Mouse (Mus musculus) limb, embryonic 15.5 days (tissue): ENCODE measurements at regions not wholly inside any gene's neighbourhood (a gene's known extent, or its start where the extent isn't known, plus 50 kb on each side); places are given as distances from the start of the nearest gene placed in this dataset.

Experiments
- ATAC-seq: fragments of 200-750 bp; cut with Nextera tagmentation; 2 replicates; pipeline ENCODE4 v1.8.0; 2017; ENCODE audit warnings: low read depth, moderate TSS enrichment; ENCODE audit not compliant: insufficient number of reproducible peaks, low FRiP score, low TSS enrichment
- H3K27ac ChIP-seq: fragments of 300-500 bp; sonication (generic); 2 replicates; pipeline ENCODE4 v1.5.1; 2015; ENCODE audit warnings: moderate library complexity, mild to moderate bottlenecking, inconsistent platforms
- H3K27me3 ChIP-seq: fragments of 300-500 bp; sonication (generic); 2 replicates; pipeline ENCODE4 v1.6.1; 2015; ENCODE audit warnings: inconsistent platforms
- H3K36me3 ChIP-seq: fragments of 300-500 bp; sonication (generic); 2 replicates; pipeline ENCODE4 v1.6.1; 2015; ENCODE audit warnings: inconsistent platforms
- H3K4me1 ChIP-seq: fragments of 300-500 bp; sonication (generic); 2 replicates; pipeline ENCODE4 v1.6.1; 2015; ENCODE audit warnings: inconsistent platforms
- H3K4me2 ChIP-seq: fragments of 300-500 bp; sonication (generic); 2 replicates; pipeline ENCODE4 v1.6.1; 2015; ENCODE audit warnings: mild to moderate bottlenecking, inconsistent platforms
- H3K4me3 ChIP-seq: fragments of 300-500 bp; sonication (generic); 2 replicates; pipeline ENCODE4 v1.5.1; 2015; ENCODE audit warnings: mild to moderate bottlenecking, inconsistent platforms
- H3K9ac ChIP-seq: fragments of 300-500 bp; sonication (generic); 2 replicates; pipeline ENCODE4 v1.6.1; 2015; ENCODE audit warnings: inconsistent platforms
- H3K9me3 ChIP-seq: fragments of 300-500 bp; sonication (generic); 2 replicates; pipeline ENCODE4 v1.6.1; 2016; ENCODE audit warnings: inconsistent platforms
- WGBS: fragments of 180-500 bp; shearing (Covaris S2); methylation state at CpG from one replicate; pipeline ENCODE4 v1.1.7; 2015; 5-methylcytosine and 5-hydroxymethylcytosine counted together

DNA sequence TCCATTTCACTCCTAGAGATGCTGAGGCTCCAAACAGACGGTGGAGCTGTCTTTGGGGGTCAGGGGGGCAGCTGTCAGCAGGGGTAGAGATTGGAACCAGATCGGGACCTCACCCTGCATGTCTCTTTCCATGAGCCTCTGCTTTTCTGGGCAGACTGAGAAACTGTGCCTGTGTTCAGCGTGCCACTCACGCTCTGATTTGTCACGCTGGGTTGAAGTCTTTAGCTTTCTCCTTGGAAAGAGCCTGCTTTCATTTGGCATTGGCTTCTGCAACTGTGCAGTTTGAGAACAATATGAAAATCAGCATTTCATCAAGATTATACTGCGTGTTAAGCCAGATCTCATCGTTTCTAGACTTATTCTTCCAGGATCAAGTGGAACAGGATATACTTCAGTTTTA lies 114.5 kb upstream of the Mycn start:
- Histone ChIP-seq H3K9ac (no peak overlapping the region), H3K9me3 (no peaks in the 10 kb centered on the region), H3K4me2 (no peak overlapping the region), H3K27me3 (peaks cover 9% of the 10 kb centered on the region; the same call in 1 of the 2 replicates), H3K27ac (no peak overlapping the region), H3K36me3 (no peaks in the 10 kb centered on the region), H3K4me3 (no peak overlapping the region), H3K4me1 (peaks cover 7% of the 10 kb centered on the region; the same call in 1 of the 2 replicates)
- no peak for ATAC-seq
- whole genome bisulfite sequencing = 64% methylated on average over 7 of the region's 7 CpGs

DNA sequence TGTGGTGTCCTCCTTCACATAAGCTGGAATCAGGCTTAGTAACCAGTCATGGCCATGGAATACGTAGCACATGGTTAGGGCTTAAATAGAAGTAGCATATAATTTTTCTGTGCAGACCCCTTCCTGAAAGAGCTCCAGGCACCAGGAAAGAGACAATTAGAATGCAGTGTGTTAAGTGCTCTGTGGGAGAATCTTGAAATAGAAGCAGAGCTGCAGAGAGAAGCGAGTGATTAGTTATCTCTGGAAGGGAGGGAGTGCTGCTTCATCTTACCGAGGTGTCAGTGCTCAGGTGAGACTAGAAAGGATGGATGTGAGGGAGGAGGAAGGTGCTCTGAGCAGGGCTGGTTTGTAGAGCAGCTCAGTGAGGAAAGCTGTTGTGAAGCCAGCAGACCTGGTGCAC lies 112.9 kb upstream of the Mycn start:
- Histone ChIP-seq H3K36me3 (no peaks in the 10 kb centered on the region), H3K4me2 (no peak overlapping the region), H3K9me3 (no peaks in the 10 kb centered on the region), H3K27ac (no peak overlapping the region), H3K4me1 (peaks cover 13% of the 10 kb centered on the region), H3K9ac (no peak overlapping the region), H3K27me3 (peaks cover 9% of the 10 kb centered on the region; the same call in 1 of the 2 replicates), H3K4me3 (no peak overlapping the region)
- WGBS = 65% methylated on average over 3 of the region's 3 CpGs
- ATAC-seq = no peak

DNA sequence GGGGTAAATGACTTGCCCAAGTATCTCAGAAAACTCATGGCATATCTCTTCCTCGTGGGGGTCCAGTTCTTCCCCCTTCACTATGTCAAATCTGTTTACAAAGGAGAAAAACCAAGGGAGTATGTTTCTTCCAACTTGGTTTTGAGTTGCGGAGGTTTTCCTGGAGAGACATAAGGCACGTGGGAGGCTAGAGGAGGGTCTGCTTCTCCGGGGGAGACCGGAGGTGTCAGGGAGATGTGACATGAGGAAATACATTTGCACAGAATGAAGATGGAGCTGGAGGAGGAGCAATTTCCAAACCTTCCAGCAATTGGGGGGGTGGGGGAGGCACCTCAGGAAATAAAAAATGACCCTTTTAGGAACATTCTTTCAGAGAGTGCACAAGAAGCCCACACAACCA lies 112.0 kb upstream of the Mycn start:
- no peaks in the 10 kb centered on the region for H3K9me3 ChIP-seq
- no peaks in the 10 kb centered on the region for H3K36me3 ChIP-seq
- WGBS = 53% methylated on average over 5 of the region's 5 CpGs
- H3K27me3 ChIP-seq = peaks cover 9% of the 10 kb centered on the region; the same call in 1 of the 2 replicates
- no peak overlapping the region for H3K4me3 ChIP-seq
- H3K4me2 ChIP-seq = no peak overlapping the region
- ATAC-seq = no peak
- H3K9ac ChIP-seq = no peak overlapping the region
- no peak overlapping the region for H3K27ac ChIP-seq
- H3K4me1 ChIP-seq = peaks cover 18% of the 10 kb centered on the region

DNA sequence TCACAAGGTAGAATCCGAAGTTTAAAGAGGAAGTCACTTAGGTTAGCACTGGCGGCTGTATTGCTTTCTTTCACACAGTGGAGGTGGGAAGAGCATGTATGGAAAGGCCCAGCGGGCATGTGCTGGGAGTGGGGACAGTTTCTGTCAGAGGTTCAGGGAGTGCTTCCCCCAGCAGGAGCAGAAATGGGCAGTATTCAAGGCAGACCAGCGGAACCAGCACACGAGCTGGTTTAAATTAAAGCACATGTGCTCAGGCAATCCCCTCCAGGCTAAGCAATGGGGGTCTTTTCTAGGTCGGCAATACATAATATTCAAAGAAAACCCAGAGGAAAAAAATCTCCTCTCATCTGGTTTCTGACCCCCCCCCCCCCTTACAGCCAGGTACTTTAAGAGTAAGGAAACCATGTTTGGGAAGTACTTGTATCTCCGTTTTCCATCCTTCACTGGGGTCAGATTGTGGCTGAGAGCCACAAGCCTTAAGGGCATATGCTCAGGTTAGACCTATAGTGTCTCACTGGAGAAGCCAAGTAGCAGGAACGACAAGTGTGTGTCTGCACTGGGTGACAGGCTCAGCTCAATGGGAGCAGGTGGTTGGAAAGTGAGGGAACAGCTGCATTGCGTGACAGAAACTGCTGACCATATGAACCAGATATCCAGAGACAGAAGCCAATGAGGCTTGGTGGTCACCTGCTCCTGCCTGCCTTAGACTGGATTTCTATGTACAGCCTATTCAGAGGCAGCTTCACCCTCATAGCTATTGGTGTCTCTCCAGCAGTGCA lies 111.3 kb upstream of the Mycn start:
- ATAC-seq = no peak
- Histone ChIP-seq H3K27me3 (peaks cover 9% of the 10 kb centered on the region; the same call in 1 of the 2 replicates), H3K36me3 (no peaks in the 10 kb centered on the region), H3K4me3 (no peak overlapping the region), H3K4me2 (no peak overlapping the region), H3K27ac (no peak overlapping the region), H3K9ac (no peak overlapping the region), H3K9me3 (no peaks in the 10 kb centered on the region), H3K4me1 (peaks cover 24% of the 10 kb centered on the region)
- WGBS = 31% methylated on average over 9 of the region's 9 CpGs

DNA sequence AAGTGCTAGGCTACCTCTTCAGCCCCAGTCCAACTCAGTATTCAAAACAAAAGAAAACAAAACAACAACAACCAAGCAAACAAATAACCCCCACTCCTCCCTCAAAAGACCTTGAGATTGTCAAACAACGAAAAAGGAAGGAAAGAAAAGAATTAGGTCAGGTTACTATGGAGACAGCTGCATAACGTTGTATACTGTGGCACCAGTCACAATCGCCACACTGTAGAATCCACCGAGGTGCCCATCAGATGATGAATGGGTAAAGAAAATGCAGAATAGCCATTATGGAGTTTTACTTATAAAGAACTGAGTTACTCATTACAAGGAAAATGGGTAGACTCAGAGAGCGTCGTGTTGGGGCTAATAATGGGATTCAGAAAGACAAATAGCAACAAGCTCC lies 110.5 kb upstream of the Mycn start:
- H3K4me3 ChIP-seq = no peak overlapping the region
- no peak overlapping the region for H3K9ac ChIP-seq
- no peak overlapping the region for H3K27ac ChIP-seq
- no peaks in the 10 kb centered on the region for H3K36me3 ChIP-seq
- peaks cover 27% of the 10 kb centered on the region for H3K4me1 ChIP-seq
- WGBS = 63% methylated on average over 6 of the region's 6 CpGs
- H3K4me2 ChIP-seq = no peak overlapping the region
- ATAC-seq = no peak
- H3K9me3 ChIP-seq = no peaks in the 10 kb centered on the region
- peaks cover 9% of the 10 kb centered on the region; the same call in 1 of the 2 replicates for H3K27me3 ChIP-seq

DNA sequence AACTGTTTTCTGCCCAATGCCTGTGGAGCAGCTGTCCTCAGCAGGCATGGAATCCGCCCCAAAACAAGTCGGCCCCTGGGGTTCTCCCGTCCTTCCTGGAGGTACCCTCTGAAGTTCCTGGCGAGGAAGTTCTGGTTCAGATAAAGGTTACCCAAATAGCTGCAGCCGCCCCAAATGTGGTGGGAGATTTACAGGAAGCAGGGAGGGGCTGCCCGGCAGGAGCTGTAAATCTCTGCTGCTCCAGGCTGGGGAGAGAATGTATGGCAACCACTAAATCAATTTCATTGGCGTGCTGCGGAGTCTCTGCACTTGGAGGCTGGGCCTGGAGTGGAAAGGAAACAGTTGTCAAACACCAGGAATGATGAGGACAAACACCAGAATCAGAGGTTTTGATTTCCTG lies 107.9 kb upstream of the Mycn start:
- Histone ChIP-seq H3K4me1 (peaks cover 27% of the 10 kb centered on the region), H3K9ac (no peak overlapping the region), H3K9me3 (no peaks in the 10 kb centered on the region), H3K4me2 (peak overlapping the region; percentile 10; the same call in 1 of the 2 replicates), H3K36me3 (no peaks in the 10 kb centered on the region), H3K27me3 (0 out of 2 replicates have a peak, but pooled peaks cover 4% of the 10 kb centered on the region), H3K4me3 (no peak overlapping the region), H3K27ac (no peak overlapping the region)
- 4% methylated on average over 8 of the region's 8 CpGs for WGBS
- ATAC-seq = no peak; the same call in 1 of the 2 replicates

DNA sequence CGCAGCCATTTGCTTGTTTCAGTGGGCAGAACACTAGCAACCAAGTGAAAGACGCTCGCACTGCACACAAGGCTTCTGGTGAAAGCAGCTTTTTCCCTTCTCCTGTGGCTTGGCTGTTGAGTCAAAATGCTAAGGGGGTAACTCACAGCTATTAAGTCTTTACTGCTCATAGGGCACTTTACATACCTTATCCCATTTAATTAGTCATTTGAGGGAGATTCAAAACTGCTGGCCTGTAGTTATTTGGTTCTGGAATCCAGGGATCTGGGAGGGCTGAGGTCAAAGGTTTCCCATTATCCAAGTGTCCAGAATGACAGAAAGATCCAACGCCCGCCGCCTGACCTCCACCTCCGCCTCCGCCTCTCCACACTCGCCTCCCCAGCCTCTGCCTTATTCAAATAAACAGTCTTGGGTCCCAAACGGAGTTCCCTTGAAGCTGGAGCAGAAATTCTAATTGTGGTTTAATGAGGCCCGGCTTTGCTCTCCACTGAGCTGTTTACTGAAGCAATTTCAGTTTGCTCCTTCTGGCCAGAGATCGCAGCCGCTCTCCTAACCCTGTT lies 106.5 kb upstream of the Mycn start:
- no peak overlapping the region for H3K4me2 ChIP-seq
- no peaks in the 10 kb centered on the region for H3K9me3 ChIP-seq
- 0 out of 2 replicates have a peak overlapping the region, but pooled peaks have one; percentile 11 for H3K27ac ChIP-seq
- peaks cover 36% of the 10 kb centered on the region for H3K4me1 ChIP-seq
- ATAC-seq = no peak
- no peaks in the 10 kb centered on the region for H3K27me3 ChIP-seq
- 36% methylated on average over 13 of the region's 13 CpGs for WGBS
- H3K4me3 ChIP-seq = no peak overlapping the region
- no peaks in the 10 kb centered on the region for H3K36me3 ChIP-seq
- H3K9ac ChIP-seq = no peak overlapping the region

DNA sequence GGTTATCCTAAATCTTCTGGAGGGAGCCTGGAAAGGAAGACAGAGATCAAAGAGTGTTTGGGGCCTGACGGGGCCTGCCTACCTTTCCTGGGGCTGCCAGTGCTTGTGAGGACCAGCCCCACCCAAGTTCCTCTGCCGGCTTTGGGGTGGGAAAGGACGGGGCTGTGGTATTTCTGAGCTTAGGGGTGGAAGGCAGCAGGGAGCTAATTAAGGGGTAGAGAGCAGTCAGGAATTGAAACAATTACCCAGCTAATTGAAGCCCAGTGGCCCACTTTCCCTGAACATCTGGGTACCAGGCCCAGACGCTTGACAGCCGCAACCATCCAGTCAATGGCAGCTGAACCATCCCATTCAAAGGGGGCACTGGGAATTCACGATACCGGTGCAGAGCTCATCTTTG lies 101.2 kb upstream of the Mycn start:
- no peaks in the 10 kb centered on the region for H3K9me3 ChIP-seq
- no peaks in the 10 kb centered on the region for H3K27me3 ChIP-seq
- no peaks in the 10 kb centered on the region for H3K36me3 ChIP-seq
- no peak for ATAC-seq
- no peak overlapping the region for H3K9ac ChIP-seq
- H3K4me2 ChIP-seq = no peak overlapping the region
- no peak overlapping the region for H3K27ac ChIP-seq
- WGBS = 32% methylated on average over 7 of the region's 7 CpGs
- H3K4me3 ChIP-seq = no peak overlapping the region
- peaks cover 14% of the 10 kb centered on the region for H3K4me1 ChIP-seq

DNA sequence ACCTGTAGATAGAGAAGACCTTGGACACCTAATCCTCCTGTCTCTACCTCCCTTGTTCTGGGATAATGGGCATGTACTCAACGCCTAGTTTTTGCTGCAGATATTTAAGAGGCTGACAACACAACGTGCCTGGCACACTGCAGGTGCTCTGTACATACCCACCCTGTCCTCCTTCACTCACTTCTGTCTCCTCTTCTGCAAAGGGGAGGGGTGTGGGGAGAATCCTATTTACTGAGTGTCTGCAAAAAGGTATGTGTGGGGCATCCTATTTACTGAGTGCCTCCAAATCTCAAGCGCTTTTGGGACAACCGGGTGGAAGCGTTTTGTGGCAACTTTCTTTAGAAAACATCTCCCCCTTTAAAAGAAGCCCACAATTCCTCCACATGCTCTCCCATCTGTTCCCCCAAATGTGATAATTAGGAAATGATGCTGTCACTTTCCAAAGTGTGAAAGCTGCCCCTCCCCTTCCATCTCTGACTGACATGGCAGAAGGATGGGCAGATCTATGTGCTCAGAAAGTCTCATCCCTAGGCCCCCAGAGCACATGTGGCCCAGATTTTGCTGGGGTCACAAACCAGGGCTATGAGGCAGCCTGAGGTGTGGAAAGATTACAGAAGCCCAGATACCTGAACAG lies 93.5 kb upstream of the Mycn start:
- 79% methylated on average over 5 of the region's 5 CpGs for WGBS
- H3K36me3 ChIP-seq = no peaks in the 10 kb centered on the region
- H3K4me2 ChIP-seq = no peak overlapping the region
- ATAC-seq = no peak
- no peaks in the 10 kb centered on the region for H3K4me1 ChIP-seq
- H3K27ac ChIP-seq = no peak overlapping the region
- no peaks in the 10 kb centered on the region for H3K9me3 ChIP-seq
- H3K9ac ChIP-seq = no peak overlapping the region
- H3K4me3 ChIP-seq = no peak overlapping the region
- H3K27me3 ChIP-seq = no peaks in the 10 kb centered on the region

DNA sequence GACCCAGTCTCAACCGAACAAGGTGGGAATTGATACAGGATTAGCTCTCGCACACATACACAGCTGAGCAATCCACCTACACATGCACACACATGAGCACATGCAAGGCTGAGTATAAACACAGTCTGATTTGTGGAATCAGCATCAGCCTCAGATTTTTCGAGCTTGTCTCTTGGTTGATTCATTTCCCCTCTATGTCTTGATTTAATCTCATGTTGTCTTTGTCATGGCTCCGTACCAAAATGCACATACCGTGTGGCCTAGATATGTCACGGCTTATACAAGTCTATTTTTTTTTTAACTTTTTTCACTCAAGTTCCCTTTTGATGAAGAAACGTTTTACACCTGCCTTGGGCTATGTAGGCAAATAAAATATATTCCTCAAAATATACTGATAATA lies 88.6 kb upstream of the Mycn start:
- Histone ChIP-seq H3K9ac (no peak overlapping the region), H3K4me2 (no peak overlapping the region), H3K27ac (no peak overlapping the region), H3K4me3 (no peak overlapping the region), H3K9me3 (no peaks in the 10 kb centered on the region), H3K36me3 (no peaks in the 10 kb centered on the region), H3K27me3 (no peaks in the 10 kb centered on the region), H3K4me1 (peaks cover 12% of the 10 kb centered on the region)
- no peak for ATAC-seq
- WGBS = 71% methylated on average over 7 of the region's 7 CpGs

DNA sequence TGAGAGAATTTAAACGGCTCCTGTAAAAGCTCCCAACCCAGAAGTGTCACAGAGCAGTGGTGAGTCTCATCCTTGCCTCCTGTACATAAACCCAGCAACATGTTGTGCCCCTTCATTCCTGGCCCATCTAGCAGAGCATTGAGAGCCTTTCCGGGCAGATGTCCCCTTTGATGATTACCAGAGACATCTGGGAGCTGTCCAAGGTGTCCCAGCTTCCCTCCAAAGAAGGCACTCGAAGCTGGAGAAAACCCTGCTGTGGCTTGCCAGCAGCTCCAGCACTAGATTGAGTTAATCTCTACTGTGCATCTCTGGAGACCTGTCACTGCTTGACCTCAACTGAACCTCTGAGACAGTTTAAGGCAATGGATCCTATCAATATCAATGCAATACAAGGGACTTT lies 86.4 kb upstream of the Mycn start:
- no peak for ATAC-seq
- H3K36me3 ChIP-seq = no peaks in the 10 kb centered on the region
- H3K9me3 ChIP-seq = no peaks in the 10 kb centered on the region
- no peak overlapping the region for H3K27ac ChIP-seq
- H3K4me3 ChIP-seq = no peak overlapping the region
- H3K27me3 ChIP-seq = no peaks in the 10 kb centered on the region
- no peak overlapping the region for H3K9ac ChIP-seq
- peaks cover 12% of the 10 kb centered on the region for H3K4me1 ChIP-seq
- H3K4me2 ChIP-seq = no peak overlapping the region
- WGBS = 27% methylated on average over 3 of the region's 3 CpGs

DNA sequence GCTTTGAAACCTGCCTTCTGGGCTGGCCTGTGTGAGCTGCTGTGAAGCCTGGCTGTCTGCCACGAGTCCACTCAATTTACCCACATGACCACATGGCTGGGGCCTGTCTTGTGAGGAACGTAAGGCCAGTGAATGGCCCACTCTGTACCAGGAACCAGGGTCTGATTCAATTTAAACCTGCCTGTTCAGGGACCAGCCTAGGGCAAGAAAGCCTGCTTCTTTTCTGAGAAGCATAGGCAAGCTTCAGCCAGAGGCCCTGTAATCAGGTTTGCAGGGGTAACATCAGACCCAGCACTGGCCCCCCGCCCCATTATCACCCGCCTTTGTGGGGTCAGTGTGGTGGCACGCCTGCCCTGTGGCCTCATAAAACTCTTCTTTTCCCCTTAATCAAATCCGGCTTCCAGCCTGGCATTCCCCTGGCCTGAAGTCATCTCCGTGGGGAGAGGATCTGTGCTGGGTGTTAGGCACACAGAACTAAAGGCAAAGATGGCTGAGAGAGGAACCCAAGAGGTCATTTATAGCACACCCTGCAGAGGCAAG lies 84.4 kb upstream of the Mycn start:
- peaks cover 12% of the 10 kb centered on the region for H3K4me1 ChIP-seq
- H3K9me3 ChIP-seq = no peaks in the 10 kb centered on the region
- peak overlapping the region; percentile 43 for H3K27ac ChIP-seq
- H3K4me3 ChIP-seq = no peak overlapping the region
- no peaks in the 10 kb centered on the region for H3K27me3 ChIP-seq
- peak; percentile 78 for ATAC-seq
- no peaks in the 10 kb centered on the region for H3K36me3 ChIP-seq
- WGBS = 12% methylated on average over 7 of the region's 7 CpGs
- H3K4me2 ChIP-seq = no peak overlapping the region
- no peak overlapping the region for H3K9ac ChIP-seq
